Mouse (Mus musculus) brain, adult 2 months (tissue): Measurements from ENCODE around the gene 4933417A18Rik.
"Not testable (repeated sequence)": the region's sequence is repeated elsewhere in the genome, so short reads cannot be mapped to it uniquely, and the experiment has no call there.

Experiments used
- DNase-seq: peaks from one replicate; pipeline ENCODE4 v3.0.0; 2011; ENCODE audit warnings: low read depth, low spot score

4933417A18Rik gene

DNA sequence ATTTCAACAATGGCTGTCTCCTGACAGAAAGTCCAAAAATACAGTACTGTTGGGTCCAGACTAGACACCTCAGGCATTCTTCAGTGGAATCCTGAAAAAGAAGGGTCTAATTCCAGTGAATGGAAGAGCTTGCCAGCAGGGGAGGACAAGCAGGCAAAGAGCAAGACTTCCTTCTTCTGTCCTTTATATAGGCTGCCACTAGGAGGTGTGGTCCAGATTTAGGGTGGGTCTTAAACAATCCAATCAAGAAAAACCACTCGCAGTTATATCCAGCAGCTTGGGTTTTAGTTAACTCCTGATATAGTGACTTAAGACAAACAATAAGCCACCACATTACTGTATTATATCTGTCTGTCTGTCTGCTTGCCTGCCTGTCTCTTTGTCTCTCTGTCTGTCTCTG, 49.6 kb downstream of the 4933417A18Rik start:
- DNase-seq = no peak

DNA sequence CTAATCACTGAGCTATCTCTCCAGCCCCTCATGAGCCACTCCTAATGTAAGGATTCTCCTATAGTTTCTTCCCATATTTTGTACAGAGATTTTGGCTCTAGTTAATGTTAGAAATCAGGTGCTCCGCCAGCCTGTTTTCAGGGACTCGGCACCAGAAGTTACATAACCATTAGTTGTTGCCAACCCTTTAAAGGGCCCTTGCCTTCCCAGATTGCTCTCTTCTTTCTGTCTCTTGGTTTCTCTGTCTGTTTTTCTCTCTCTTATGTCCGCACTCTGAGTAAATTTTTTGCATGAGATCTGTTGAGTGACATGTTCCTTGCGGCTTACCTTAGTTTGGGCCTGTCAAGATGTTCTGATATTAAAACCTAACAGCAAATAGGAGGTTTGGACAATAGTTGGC, 51.9 kb downstream of the 4933417A18Rik start:
- no peak for DNase-seq

DNA sequence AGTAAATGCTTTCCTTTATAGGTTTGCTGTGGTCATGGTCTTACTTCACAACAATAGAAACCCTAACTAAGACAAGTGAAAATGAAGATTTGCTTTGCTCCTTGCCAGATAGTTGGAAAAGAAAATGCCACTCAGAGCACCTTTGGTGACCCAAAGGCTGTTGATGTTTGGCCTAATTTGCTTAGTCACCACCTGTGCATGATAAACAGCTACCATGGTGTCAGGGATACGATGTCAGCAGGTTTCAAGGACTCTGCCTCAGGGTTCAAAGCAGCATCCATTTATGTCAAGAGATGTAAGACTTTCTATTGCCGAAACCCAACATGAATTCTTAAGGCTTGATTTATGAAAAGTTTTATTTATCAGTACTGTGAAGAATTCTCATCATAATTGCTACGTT, 53.2 kb downstream of the 4933417A18Rik start:
- DNase-seq = no peak

DNA sequence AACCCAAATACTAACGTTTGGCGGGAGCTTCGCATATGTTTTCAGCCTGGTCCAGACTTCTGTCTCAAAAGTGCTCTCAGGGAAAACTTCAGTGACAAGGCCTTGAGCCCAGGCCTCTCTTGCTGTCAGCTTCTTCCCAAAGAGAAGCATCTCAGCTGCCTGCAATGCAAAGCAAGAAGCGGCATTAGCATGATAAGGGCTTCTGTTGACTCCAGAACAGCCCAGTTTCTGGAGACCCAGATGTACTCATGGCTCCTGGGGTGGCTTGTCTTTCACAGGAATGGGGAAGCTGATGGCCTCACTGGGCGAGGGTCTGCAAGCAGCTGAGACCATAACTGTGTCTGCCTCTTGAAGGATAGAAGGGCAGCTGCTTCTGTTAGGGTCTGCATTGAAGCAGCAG, 54.4 kb downstream of the 4933417A18Rik start:
- not testable (repeated sequence) for DNase-seq

DNA sequence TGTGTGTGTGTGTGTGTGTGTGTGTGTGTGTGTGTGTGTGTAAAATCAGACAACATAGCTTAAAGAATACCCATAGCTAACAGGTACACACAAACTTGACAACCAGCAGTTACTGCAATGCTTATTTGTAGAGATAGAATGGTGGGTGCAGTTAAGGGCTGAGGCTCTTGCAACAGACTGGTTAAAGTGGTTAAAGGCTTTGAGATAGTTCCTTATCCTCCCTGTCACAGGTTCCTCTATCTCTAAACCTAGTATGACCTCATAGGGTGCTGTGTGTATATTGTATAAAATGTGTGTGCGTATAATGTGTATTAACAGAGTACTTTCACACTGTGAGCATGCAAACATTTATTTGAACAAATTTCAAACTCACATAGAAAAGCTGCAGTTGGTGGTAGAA, 59.3 kb downstream of the 4933417A18Rik start:
- DNase-seq = not testable (repeated sequence)

DNA sequence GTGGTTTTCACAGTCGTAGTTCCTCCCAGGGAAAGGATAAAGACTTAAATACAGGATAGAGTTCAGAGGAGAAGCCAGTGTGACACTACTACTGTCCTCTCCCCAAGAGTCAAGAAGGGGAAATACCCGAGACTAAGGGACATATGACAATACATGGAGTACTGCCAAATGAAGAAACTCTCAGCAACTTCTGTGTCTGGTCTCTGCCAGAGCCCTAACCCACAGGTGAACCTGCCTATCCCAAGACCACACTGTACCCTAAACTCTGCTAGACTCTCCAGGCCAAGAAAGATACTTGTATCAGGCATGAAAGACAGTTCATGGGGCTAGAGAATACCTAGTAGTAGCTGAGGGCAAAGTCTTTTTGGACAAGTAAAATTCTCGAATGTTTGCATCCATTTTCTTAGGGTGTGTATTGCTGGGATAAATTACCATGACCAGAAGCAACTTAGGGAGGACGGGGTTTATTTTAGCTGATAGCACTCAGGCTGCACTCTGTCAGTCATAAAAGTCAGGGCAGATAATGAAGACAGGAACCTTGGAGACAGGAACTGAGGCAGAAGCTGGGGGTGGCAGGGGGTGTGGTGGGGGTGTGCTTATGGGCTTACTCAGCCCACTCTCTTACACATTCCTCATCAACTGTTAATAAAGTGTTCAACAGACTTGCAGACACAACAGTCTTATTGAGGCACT, 67.5 kb downstream of the 4933417A18Rik start:
- no peak for DNase-seq

DNA sequence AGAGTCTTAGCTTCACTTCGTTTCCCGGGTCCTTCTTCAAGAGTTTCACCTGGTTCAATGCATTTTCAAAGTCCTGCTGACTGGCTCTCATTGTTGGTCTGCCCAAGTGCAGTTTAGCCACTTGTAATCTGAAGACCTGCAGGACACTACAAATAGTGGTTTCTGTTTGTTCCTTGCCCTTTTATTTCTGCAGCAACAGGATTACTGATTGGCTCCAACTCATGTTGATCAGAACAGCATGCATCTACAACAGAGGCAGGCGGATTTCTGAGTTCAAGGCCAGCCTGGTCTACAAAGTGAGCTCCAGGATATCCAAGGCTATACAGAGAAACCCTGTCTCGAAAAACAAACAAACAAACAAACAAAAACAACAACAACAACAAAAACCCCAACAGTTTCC, 68.9 kb downstream of the 4933417A18Rik start:
- no peak for DNase-seq

DNA sequence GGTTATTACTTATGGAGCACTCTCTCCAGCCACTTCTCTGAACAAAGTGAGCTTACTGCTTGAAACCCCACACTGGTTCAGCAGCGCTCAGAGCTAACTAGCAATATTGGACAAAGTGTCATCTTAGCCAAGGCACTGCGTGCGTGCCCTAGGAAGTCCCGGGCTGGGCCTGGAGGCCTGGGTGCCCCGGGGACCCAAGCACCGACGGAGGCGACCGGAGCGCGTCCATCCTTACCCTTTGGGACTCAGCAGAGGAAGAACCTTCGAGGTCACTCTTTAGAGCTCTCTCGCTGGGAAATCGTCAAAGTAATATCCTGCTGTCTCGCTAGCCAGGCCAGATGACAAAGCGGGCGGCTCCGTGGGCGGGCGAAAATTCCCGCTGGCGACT, 69.4 kb downstream of the 4933417A18Rik start:
- peak; percentile 42 for DNase-seq

DNA sequence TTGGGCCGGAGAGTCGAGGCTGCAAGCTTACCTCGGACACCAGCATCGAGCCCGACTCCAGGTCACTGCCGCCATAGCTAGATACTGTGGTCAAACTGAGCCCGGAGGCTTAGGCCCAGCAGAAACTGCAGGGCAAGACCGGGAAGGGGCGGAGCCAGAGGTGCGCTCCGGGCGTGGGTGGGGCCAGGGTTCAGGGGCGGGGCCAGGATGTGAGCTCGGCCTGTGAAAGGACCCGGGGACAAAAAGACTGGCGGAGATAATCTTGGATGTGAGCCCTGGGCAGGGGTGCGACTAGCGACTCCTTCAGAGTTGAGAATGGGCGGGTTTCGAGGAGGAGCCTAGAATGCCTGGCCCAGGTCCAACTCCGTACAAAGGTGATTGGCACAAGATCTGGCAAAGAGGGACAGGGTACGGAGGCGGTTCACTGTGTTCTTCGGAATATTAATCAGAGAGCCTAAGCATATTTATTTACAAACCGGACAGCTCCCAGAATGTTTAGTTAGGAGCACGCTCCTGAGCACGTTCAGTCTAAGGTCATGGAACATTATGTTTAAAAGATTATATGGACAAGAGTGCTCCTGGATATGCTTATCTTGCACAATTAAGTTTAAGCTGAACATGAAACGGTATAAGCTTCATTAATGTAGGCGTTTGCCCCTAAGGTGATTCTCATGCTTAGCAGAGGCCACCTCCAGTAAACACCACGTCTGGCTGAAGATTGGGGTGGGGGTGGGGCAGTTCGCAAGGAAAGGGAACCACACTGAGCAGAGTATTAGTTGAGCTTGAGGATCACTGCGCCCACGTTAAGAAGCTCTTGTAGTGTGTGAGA, 70.0 kb downstream of the 4933417A18Rik start:
- DNase-seq = peak; percentile 96

DNA sequence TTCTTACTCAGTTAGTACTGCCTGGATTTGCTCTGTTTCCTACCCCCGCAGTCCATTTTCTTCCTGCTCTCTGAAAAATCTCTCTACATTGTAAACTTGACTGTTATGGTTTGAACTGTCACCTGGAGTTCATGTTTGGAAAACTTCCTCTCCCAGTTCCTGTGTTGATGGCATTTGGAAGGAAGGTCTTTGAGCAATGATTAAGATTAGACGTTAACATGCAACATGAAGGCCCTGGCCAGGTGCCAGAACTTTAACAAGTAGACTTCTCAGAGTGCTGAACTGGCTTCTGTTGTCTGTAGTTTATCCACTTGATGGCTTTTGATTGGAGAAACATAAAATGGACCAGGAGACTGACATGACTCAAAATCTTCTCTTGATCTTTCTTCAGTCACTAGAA, 71.7 kb downstream of the 4933417A18Rik start:
- DNase-seq = no peak
